Mouse (Mus musculus) gastrocnemius, postnatal 25 days (tissue): ENCODE measurements around the gene Olfr870. TPM values are rescaled to one million over a fixed set of nuclear protein-coding genes. Genes with fewer than 3 reads are reported as not detected.
"Not testable (repeated sequence)": the region's sequence is repeated elsewhere in the genome, so short reads cannot be mapped to it uniquely, and the experiment has no call there.

Experiments used
- DNase-seq: peaks from one replicate; pipeline ENCODE4 v3.0.0; 2022
- long read RNA-seq, 2 experiments: library from polyadenylated mRNA; stranded (forward); transcript quantifications; one replicate each; pipeline ENCODE4 v2.0.0; 2021
- total RNA-seq, 2 experiments: library from RNA; stranded (reverse); gene quantifications; 1 replicate in 1 of 2; 2 replicates in 1 of 2; pipeline ENCODE4 v1.2.3; 2021

Gene Olfr870
- total RNA-seq = not detected
- long read RNA-seq, experiment 1 = 0 reads
- long read RNA-seq, experiment 2 = 0 reads

DNA sequence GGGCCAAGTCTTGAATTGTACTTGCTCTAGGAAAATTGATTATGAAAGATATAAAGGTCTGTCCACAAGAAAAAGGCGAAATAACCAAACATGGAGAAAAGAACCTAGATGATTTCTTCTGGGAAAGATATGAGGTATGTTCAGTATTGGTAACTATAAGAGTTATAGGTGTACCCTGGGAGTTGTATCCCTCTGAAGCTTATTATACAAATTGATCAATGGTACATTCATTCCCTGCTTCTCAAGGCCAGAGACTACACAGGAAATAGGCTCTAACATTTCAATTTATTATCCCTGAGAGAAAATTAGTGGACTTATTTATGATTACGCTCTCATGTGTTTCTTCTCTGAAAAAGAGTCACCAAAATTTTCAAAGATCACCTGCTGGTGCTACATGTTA is at the start of gene Olfr870:
TSS of gene Olfr870 (minus strand) at position 101 of the 400 bp plus-strand sequence.
- no peak for DNase-seq

DNA sequence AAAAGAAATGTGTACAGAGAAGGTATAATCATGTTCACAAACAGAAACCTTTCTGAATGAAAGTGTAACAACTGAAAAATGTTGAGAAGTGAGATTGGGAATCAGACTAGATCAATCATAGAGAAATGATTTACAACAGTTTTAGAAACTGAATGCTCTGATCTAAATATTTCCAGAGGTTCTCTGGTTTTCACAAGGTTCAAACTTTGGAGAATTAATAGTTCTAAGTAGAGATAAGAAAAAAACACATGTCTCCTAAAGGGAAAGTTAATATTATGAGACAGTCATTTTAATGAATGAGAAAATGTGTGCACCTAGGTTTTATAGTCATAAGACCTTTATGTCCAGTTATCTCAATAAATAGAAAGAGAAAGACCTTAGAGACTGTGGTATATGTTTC is 38.0 kb upstream of the Olfr870 start, which contains the start of gene Olfr871:
TSS of gene Olfr871 (plus strand) at position 301 of the 400 bp plus-strand sequence.
- no peak for DNase-seq

DNA sequence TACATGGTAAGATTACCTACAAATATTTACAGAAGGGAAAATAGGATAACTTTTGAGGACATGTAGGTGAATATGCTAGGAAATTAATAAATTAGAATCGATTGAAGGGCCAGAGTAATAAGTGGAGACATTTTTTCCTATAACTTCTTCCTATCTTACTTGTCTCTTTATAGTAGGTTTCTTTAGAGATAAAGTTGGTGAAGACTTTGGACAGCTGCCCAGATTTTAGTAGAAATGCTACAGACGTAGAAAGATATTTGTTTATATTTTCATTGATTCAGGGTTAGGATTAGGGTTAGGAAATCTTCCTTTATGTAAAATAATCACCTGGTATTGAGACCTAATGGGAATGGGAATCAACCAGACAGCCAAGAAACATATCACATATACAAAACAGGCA is 37.6 kb upstream of the Olfr870 start:
- no peak for DNase-seq

DNA sequence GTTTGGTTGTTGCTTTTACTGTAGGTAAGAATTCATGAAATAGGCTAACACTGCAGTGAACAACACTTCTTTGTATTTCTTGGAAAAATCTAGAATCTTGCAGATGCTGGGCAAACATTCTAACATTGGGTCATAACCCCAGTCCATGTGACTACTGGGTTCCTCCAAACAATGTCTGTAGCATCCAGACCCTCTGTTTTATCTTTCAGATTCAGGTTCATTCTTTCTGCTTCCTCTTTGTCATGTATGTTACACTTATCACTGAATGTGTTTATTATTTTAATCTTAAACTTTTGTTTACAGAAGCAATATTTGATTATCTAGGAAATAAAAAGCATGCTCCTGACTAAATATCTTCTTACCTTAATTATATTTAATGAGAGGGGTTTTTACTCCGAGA is 37.0 kb upstream of the Olfr870 start:
- no peak for DNase-seq

DNA sequence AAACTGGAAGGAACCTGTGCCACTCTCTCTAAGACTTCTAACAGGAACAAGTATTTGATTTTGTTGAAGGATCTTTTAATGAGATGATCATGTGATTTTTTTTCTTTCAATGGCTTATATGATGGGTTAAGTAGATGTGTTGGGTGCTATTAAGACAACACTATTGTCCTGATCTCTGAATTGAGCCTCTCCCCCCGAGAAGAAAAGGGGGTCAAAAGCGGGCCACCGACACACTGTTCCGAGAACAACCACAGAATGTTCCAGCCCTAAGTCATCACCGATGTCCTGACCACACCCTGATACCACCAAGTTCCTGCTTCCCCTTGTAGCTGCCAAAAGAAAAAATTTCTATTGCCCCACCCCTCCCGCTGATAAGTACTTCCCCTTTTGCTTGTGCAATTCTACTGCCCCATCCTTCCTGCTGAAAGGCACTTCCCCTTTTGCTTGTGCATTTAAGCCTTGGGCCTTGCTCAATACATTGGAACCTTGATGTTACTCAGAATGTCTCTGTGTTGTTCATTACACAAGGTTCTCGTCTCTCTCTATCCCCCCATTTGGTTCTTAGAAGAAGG is 29.6 kb upstream of the Olfr870 start:
- DNase-seq = not testable (repeated sequence)

DNA sequence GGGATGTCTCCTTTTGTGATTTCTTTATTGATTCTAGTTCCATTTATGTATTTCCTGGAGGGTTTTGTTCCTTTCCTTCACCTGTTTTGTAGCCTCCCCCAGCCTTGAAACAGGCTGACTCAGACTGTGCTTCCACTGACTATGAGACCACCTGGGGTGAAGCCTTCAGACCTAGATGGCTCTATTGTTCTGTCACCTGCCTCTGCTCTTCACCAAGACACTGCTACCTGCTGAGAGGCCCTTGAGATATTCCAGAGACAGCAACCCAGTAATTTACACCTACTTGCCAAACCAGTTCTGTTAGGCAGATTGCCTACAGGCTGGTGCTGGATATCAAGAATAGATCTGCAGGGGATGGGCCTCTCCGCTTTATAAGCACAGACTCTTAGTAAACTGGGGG is 28.3 kb upstream of the Olfr870 start:
- no peak for DNase-seq

DNA sequence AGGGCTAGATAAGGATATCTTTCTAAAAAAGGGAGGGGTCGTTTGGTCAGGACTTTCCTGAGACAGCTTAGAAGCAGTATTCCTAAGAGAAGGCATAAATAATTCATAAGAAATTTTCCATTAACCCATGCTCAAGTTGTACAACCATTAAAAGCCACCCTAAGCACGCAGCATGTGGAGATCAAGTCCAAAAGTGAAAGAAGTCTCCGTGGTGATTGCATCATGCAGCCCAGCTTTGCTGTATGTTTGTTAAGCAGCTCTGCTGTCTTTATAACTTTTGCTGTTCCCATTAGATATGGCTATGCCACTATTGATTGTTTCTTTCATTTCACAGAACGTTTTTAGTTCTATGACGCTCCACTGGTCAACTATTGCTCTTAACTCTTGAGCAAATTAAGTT is 5.6 kb upstream of the Olfr870 start:
- no peak for DNase-seq

DNA sequence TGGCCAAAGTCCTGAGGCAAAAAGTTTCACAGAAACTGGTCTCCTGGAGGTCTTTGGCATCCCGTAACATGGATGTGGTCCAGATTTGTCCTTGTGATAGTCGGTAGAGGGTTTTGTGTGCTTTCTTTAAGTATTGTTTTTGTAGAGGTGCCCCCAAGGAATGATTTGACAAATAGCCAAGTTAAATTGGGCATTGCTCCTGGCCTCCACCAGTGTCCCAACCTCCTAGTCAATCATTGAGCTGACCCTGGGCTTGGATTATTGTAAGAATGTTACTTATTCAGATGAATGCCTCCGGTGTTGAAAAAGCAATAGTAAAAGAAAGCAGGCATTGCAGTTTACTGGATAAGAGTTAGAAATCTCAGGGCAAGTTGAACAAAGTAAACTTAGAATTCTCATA is 24.2 kb downstream of the Olfr870 start:
- DNase-seq = no peak

DNA sequence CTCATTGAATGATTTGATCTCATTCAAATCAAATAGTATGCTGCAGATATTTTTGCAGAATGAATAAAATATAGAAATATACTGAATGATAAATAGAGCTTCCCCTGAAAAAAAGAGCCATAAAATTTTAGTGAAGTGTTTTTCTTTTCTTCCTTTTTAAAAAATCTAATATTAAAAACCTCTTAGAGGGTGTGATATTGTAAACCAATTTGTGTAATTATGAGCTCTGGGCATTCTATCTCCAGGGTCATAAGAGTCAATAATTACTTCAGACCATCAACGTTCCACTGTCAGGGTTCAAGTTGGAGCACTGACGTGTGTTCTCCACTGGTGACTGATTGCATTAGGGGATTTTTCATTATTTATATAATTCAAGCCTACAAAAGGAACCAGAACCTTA is 45.1 kb downstream of the Olfr870 start, which contains the start of gene Olfr869:
TSS of gene Olfr869 (plus strand) at position 301 of the 400 bp plus-strand sequence.
- DNase-seq = no peak

Other genes with a start within 250 kb of the Olfr870 start
- gene Olfr866, start 146.0 kb downstream of the Olfr870 start, total RNA-seq = not detected
- gene Olfr867, start 116.5 kb downstream of the Olfr870 start, total RNA-seq = not detected
- gene Olfr868, start 75.4 kb downstream of the Olfr870 start, total RNA-seq = not detected
- not detected for gene Olfr869, start 45.0 kb downstream of the Olfr870 start, total RNA-seq
- gene Olfr871, start 38.1 kb upstream of the Olfr870 start, total RNA-seq = not detected
- gene Olfr872, start 63.1 kb upstream of the Olfr870 start, total RNA-seq = not detected
- not detected for gene Olfr39, start 108.3 kb upstream of the Olfr870 start, total RNA-seq
- not detected for gene Olfr873, start 124.5 kb upstream of the Olfr870 start, total RNA-seq
- gene Olfr18, start 162.0 kb upstream of the Olfr870 start, total RNA-seq = not detected
- 10 to 100 TPM in 1 of 2 experiments, 1 to 10 TPM in 1; 8.2 to 10.5 TPM for gene Zfp560, start 211.1 kb upstream of the Olfr870 start, total RNA-seq